Mouse (Mus musculus) C2C12 (cell line): ENCODE measurements around the gene Hlcs. TPM values are rescaled to one million over a fixed set of nuclear protein-coding genes. Genes with fewer than 3 reads are reported as not detected.

Experiments
- H3K27me3 ChIP-seq: one replicate; pipeline ENCODE4 v1.6.1; 2011; ENCODE audit not compliant: control insufficient read depth, insufficient read depth, insufficient read length
- H3K36me3 ChIP-seq: one replicate; pipeline ENCODE4 v1.6.1; 2011; ENCODE audit not compliant: control insufficient read depth, insufficient read depth
- H3K4me3 ChIP-seq: one replicate; pipeline ENCODE4 v1.5.1; 2011; ENCODE audit warnings: mild to moderate bottlenecking, control low read depth; ENCODE audit not compliant: poor library complexity, insufficient read depth, severe bottlenecking
- H3K79me2 ChIP-seq: one replicate; pipeline ENCODE4 v1.6.1; 2011; ENCODE audit not compliant: control insufficient read depth, insufficient read depth
- H3K79me3 ChIP-seq: one replicate; pipeline ENCODE4 v1.6.1; 2011; ENCODE audit warnings: low read depth, control low read depth
- H3ac ChIP-seq: one replicate; pipeline ENCODE3; 2011; ENCODE audit warnings: low read depth; ENCODE audit not compliant: control insufficient read depth, insufficient read length
- CEBPB ChIP-seq: IDR thresholded peaks from one replicate; pipeline ENCODE4 v1.6.1; 2011; ENCODE audit warnings: low read depth, mild to moderate bottlenecking, control low read depth, moderate library complexity
- CTCF ChIP-seq: IDR thresholded peaks from one replicate; pipeline ENCODE4 v1.5.1; 2011; ENCODE audit not compliant: control insufficient read depth, insufficient read depth, insufficient read length
- FOSL1 ChIP-seq: IDR thresholded peaks from one replicate; pipeline ENCODE4 v1.8.0; 2011; ENCODE audit warnings: mild to moderate bottlenecking, low read length; ENCODE audit not compliant: poor library complexity, insufficient read depth, severe bottlenecking
- MAX ChIP-seq: IDR thresholded peaks from one replicate; pipeline ENCODE4 v1.6.1; 2011; ENCODE audit warnings: mild to moderate bottlenecking, control low read depth
- MYOD1 ChIP-seq: IDR thresholded peaks from one replicate; pipeline ENCODE4 v1.6.1; 2011; ENCODE audit warnings: low read depth; ENCODE audit not compliant: control insufficient read depth, insufficient read length
- MYOG ChIP-seq: IDR thresholded peaks from one replicate; pipeline ENCODE4 v1.6.1; 2011; ENCODE audit not compliant: control insufficient read depth, insufficient read length; ENCODE audit errors: extremely low read depth
- USF1 ChIP-seq: IDR thresholded peaks from one replicate; pipeline ENCODE4 v1.6.1; 2011; ENCODE audit warnings: low read depth, mild to moderate bottlenecking, control low read depth, moderate library complexity
- polyA plus RNA-seq: library from polyadenylated mRNA; unstranded; fragments of >200 nt; fragmentation: generic; extraction: Trizol; gene quantifications from one replicate; pipeline ENCODE4 v1.2.1, GENCODE M21; 2012; ENCODE audit warnings: missing spikeins

The Hlcs gene
- polyA plus RNA-seq, 1 experiment, result 1.7 TPM

GRCm38 (mm10) chr16:94175366-94175986 lies 137.9 kb downstream of the Hlcs start:
- Histone ChIP-seq H3ac (no peak overlapping the region), H3K4me3 (no peak overlapping the region), H3K27me3 (no peaks in the 10 kb centered on the region), H3K79me3 (no peaks in the 10 kb centered on the region), H3K36me3 (no peaks in the 10 kb centered on the region), H3K79me2 (no peaks in the 10 kb centered on the region)
- no peak for TF ChIP-seq USF1
- TF ChIP-seq FOSL1, result no peak
- no peak for TF ChIP-seq MYOD1
- TF ChIP-seq CTCF, result no peak
- no peak for TF ChIP-seq MYOG
- TF ChIP-seq MAX, result no peak
- TF ChIP-seq CEBPB, result no peak

DNA sequence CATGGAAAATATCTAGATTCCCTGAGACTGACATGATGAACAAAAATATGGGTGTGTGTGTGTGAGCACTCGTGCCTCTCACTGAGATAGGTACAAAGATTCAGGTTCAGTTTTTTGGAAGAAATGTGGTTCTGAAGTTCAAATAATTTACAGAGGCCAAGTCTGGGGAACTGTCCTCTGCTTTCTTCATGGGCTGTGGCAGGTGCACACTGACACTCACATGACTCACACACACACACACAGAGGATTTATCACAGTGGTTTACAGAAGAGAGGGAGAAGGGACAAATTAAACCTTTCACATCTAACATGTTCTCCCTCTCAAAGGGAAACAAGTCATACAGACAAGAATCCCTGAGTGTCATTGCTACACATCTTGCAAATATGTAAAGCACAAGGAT lies 140.0 kb downstream of the Hlcs start:
- Histone ChIP-seq H3K79me2 (no peaks in the 10 kb centered on the region), H3K27me3 (no peaks in the 10 kb centered on the region), H3K79me3 (no peaks in the 10 kb centered on the region), H3K4me3 (no peak overlapping the region), H3K36me3 (no peaks in the 10 kb centered on the region), H3ac (no peak overlapping the region)
- TF ChIP-seq MYOD1 (peak; percentile 61), MYOG (no peak)

DNA sequence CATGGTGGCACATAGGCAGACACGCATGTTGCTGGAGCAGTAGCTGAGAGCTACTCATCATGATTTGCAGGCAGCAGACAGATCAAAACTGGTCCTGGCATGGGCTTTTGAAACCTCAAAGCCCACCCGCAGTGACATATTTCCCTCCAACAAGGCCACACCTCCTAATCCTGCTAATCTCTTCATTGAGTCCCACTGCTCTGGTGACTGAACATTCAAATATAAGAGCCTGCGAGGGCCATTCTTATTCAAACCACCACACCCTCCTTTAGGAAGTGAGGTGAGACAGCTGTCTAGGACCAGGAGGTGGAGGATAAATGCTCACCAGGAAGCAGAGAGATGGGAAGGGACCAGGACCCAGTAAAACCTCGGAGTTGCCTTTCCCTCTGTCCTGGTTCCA lies 143.2 kb downstream of the Hlcs start:
- no peaks in the 10 kb centered on the region for H3K79me3 ChIP-seq
- H3K27me3 ChIP-seq, result no peaks in the 10 kb centered on the region
- no peaks in the 10 kb centered on the region for H3K79me2 ChIP-seq
- no peak for TF ChIP-seq MYOG
- no peak for TF ChIP-seq CTCF
- TF ChIP-seq USF1, result no peak
- no peak for TF ChIP-seq MAX
- no peak for TF ChIP-seq FOSL1
- no peak for TF ChIP-seq CEBPB
- no peak for TF ChIP-seq MYOD1
- H3K4me3 ChIP-seq, result no peak overlapping the region
- no peaks in the 10 kb centered on the region for H3K36me3 ChIP-seq
- no peak overlapping the region for H3ac ChIP-seq

DNA sequence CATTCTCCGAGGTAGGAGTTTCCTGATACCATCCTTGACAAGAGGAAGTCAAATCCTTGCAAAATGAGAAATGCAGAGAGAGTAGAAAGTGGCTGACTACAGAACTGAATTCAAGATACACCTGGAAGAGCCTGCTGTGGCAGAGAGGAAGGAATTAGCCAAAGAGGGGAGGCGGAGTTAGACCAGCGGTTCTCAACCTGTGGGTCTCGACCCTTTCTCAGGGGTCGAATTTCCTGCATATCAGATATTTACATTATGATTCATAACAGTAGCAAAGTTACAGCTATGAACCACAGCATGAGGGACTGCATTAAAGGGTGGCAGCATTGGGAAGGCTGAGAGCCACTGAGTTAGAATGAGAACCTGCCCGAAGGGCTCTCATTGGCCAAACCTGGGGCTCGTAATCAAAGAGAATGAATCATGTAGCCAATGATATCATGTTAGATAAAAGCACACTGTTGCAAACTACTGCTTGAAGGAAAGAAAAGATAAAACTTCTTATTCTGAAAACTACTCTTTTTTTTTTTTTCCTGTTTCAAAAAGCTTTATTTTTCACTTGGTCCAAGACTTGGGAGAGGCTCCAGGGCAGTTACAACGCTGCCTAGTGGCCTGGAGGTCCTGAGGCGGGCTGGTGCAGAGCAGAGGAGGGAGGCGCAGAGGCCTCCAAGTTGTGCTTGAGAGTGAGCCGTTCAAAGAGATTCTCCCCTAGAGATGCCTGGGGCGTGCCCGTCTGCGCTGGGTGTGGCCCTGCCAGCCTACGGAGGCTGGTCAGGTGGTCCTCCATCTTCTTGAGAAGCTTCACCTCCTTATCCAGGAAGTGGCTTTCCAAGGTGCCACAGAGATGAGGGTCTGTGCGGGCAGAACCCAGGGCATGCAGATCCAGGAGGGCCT lies 144.5 kb downstream of the Hlcs start:
- Histone ChIP-seq H3K79me3 (no peaks in the 10 kb centered on the region), H3K79me2 (no peaks in the 10 kb centered on the region), H3K27me3 (no peaks in the 10 kb centered on the region), H3K36me3 (no peaks in the 10 kb centered on the region), H3K4me3 (no peak overlapping the region), H3ac (no peak overlapping the region)
- no peak for TF ChIP-seq USF1

- no peak overlapping the region for H3ac ChIP-seq
- H3K36me3 ChIP-seq, result no peaks in the 10 kb centered on the region
- H3K79me2 ChIP-seq, result no peaks in the 10 kb centered on the region
- no peaks in the 10 kb centered on the region for H3K27me3 ChIP-seq
- H3K4me3 ChIP-seq, result no peak overlapping the region
- TF ChIP-seq MYOD1 (no peak), MAX (no peak), USF1 (no peak), MYOG (no peak), FOSL1 (no peak), CTCF (no peak), CEBPB (no peak)
- H3K79me3 ChIP-seq, result no peaks in the 10 kb centered on the region
These were observed 148.4 kb downstream of the Hlcs start for GRCm38 (mm10) chr16:94164978-94165377.

GRCm38 (mm10) chr16:94164236-94164635 lies 149.1 kb downstream of the Hlcs start:
- Histone ChIP-seq H3K79me2 (no peaks in the 10 kb centered on the region), H3K79me3 (no peaks in the 10 kb centered on the region), H3K27me3 (no peaks in the 10 kb centered on the region), H3ac (no peak overlapping the region), H3K4me3 (no peak overlapping the region), H3K36me3 (no peaks in the 10 kb centered on the region)
- TF ChIP-seq FOSL1 (no peak), MAX (no peak), CEBPB (no peak), CTCF (no peak), MYOD1 (no peak), MYOG (no peak), USF1 (no peak)
